Mouse (Mus musculus) forebrain, embryonic 10.5 days (tissue): Measurements from ENCODE around the gene Slc25a31. TPM values are rescaled to one million over a fixed set of nuclear protein-coding genes. Genes with fewer than 3 reads are reported as not detected.
A peak's percentile ranks its signal among the peaks of the same experiment; 100 is the strongest.

ENCODE experiments used
- DNase-seq: peaks from one replicate; pipeline ENCODE4 v3.0.0-alpha.2; 2017; ENCODE audit warnings: low spot score; ENCODE audit errors: extremely low spot score
- H3K27ac ChIP-seq: fragments of 300-500 bp; sonication (generic); 2 replicates; pipeline ENCODE4 v1.5.1; 2016; ENCODE audit warnings: mild to moderate bottlenecking
- H3K27me3 ChIP-seq: fragments of 300-500 bp; sonication (generic); 2 replicates; pipeline ENCODE4 v1.6.1; 2016; ENCODE audit warnings: mild to moderate bottlenecking; ENCODE audit not compliant: poor library complexity, severe bottlenecking
- H3K36me3 ChIP-seq: fragments of 300-500 bp; sonication (generic); replicated peaks from 2 replicates; pipeline ENCODE4 v1.6.1; 2016; ENCODE audit warnings: mild to moderate bottlenecking, moderate library complexity
- H3K4me1 ChIP-seq: fragments of 300-500 bp; sonication (generic); 2 replicates; pipeline ENCODE4 v1.6.1; 2016
- H3K4me3 ChIP-seq: fragments of 300-500 bp; sonication (generic); 2 replicates; pipeline ENCODE4 v1.5.1; 2016; ENCODE audit warnings: mild to moderate bottlenecking, moderate library complexity
- H3K9me3 ChIP-seq: fragments of 300-500 bp; sonication (generic); 2 replicates; pipeline ENCODE4 v1.6.1; 2016; ENCODE audit warnings: mild to moderate bottlenecking, moderate library complexity
- WGBS: fragments of 180-500 bp; shearing (Covaris S2); methylation state at CpG from one replicate; pipeline ENCODE4 v1.1.7; 2016; 5-methylcytosine and 5-hydroxymethylcytosine counted together
- polyA plus RNA-seq: library from polyadenylated mRNA; unstranded; fragments of >200 nt; fragmentation: Nextera tagmentation; extraction: Ambion mirVana; gene quantifications from 2 replicates; pipeline ENCODE4 v1.2.1, GENCODE M21; 2016

The Slc25a31 gene
- polyA plus RNA-seq, 1 experiment from 2014 or later, result 0.10 TPM

DNA sequence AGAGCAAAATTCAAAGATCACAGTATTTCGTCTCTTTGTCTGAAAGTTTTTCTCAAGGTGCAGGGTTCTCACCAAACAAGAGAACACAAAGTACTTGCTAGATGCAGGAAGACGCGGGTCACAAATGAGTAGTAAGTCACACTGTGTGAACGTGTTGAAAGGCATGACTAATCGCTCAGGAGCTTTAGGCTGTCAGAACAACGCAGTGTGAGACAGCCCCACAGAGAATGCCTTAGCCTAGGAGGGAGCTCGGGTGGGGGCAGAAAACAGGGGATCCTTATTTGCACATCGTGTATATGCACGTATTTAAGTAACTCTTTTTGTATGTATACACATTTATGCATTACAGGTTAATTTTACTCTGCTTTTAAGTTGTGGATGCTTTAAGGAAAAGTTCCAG is 21.8 kb upstream of the Slc25a31 start:
- no peaks in the 10 kb centered on the region for H3K27me3 ChIP-seq
- peaks cover 54% of the 10 kb centered on the region for H3K4me1 ChIP-seq
- peaks cover 28% of the 10 kb centered on the region for H3K36me3 ChIP-seq
- H3K9me3 ChIP-seq, result no peaks in the 10 kb centered on the region
- 20% methylated on average over 9 of the region's 9 CpGs for WGBS
- peak; percentile 26 for DNase-seq
- H3K27ac ChIP-seq, result peak overlapping the region; percentile 73
- no peak overlapping the region; the same call in 1 of the 2 replicates for H3K4me3 ChIP-seq

GRCm38 (mm10) chr3:40687588-40687987 is 21.1 kb upstream of the Slc25a31 start:
- Histone ChIP-seq H3K27ac (peak overlapping the region; percentile 68), H3K4me1 (peaks cover 46% of the 10 kb centered on the region), H3K9me3 (no peaks in the 10 kb centered on the region), H3K36me3 (peaks cover 34% of the 10 kb centered on the region), H3K4me3 (no peak overlapping the region), H3K27me3 (no peaks in the 10 kb centered on the region)
- DNase-seq, result no peak
- WGBS, result 69% methylated on average over 3 of the region's 3 CpGs

- peaks cover 48% of the 10 kb centered on the region for H3K36me3 ChIP-seq
- H3K27me3 ChIP-seq, result no peaks in the 10 kb centered on the region
- DNase-seq, result no peak
- 89% methylated on average over 6 of the region's 6 CpGs for WGBS
- no peak overlapping the region for H3K27ac ChIP-seq
- peaks cover 20% of the 10 kb centered on the region for H3K4me1 ChIP-seq
- no peak overlapping the region for H3K4me3 ChIP-seq
- H3K9me3 ChIP-seq, result no peaks in the 10 kb centered on the region
These were observed 17.1 kb upstream of the Slc25a31 start for GRCm38 (mm10) chr3:40691566-40691965.

DNA sequence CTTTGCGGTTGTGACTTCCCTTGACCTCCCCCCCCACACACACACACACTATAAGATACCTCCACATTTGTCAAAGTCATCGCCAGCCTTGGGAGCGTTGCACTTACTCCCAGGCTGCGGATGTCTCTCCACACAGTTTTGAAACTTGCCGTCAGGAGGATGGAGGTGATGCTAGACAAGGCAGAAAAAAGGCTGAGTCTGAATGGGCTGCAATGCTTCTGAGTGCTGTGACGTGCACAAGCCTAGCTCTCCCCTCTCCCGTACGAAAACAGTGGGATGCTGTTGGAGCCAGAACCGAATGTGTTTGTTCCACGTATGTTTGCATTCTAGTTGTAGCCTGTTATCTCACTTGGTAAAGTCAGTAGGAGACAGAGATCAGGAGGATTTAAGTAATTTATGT is 15.2 kb upstream of the Slc25a31 start:
- WGBS, result 90% methylated on average over 10 of the region's 10 CpGs
- H3K27ac ChIP-seq, result no peak overlapping the region
- H3K27me3 ChIP-seq, result no peaks in the 10 kb centered on the region

GRCm38 (mm10) chr3:40693960-40694359 is 14.7 kb upstream of the Slc25a31 start:
- DNase-seq, result no peak
- H3K9me3 ChIP-seq, result no peaks in the 10 kb centered on the region
- H3K4me1 ChIP-seq, result no peaks in the 10 kb centered on the region
- H3K36me3 ChIP-seq, result peaks cover 57% of the 10 kb centered on the region
- H3K27me3 ChIP-seq, result no peaks in the 10 kb centered on the region
- H3K27ac ChIP-seq, result no peak overlapping the region
- 92% methylated on average over 7 of the region's 7 CpGs for WGBS
- H3K4me3 ChIP-seq, result no peak overlapping the region

More for the DNA sequence above, 15.2 kb upstream of the Slc25a31 start:
- Histone ChIP-seq H3K9me3 (no peaks in the 10 kb centered on the region), H3K4me1 (peaks cover under 1% of the 10 kb centered on the region), H3K36me3 (peaks cover 54% of the 10 kb centered on the region), H3K4me3 (no peak overlapping the region)
- no peak for DNase-seq

GRCm38 (mm10) chr3:40694438-40694837 is 14.2 kb upstream of the Slc25a31 start:
- Histone ChIP-seq H3K9me3 (no peaks in the 10 kb centered on the region), H3K36me3 (peaks cover 61% of the 10 kb centered on the region), H3K27me3 (no peaks in the 10 kb centered on the region), H3K4me1 (no peaks in the 10 kb centered on the region), H3K4me3 (no peak overlapping the region), H3K27ac (no peak overlapping the region)
- WGBS, result 80% methylated on average over 2 of the region's 2 CpGs
- no peak for DNase-seq

- Histone ChIP-seq H3K4me1 (no peaks in the 10 kb centered on the region), H3K9me3 (no peaks in the 10 kb centered on the region), H3K27ac (no peak overlapping the region), H3K27me3 (no peaks in the 10 kb centered on the region), H3K4me3 (no peak overlapping the region), H3K36me3 (peaks cover 61% of the 10 kb centered on the region)
- 95% methylated on average over 2 of the region's 2 CpGs for WGBS
- no peak for DNase-seq
These were observed 13.5 kb upstream of the Slc25a31 start for GRCm38 (mm10) chr3:40695162-40695561.

DNA sequence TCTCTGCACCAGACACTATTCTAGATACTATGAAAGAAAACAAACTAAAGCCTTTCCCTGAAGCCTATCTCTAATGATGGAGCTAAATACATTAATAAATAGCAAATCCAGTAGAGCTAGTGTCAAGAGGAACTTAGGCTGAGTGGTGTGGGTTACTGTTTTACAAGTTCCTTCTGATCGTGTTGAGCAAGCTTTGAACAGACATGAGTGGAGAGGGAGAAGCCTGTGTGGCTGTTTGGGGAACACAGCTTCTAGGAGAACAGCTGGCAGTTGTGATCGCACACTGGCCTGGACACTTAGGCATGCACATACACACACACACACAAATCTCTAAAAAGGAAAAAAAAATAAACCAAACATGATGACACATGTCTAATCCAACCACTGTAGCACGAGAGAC is 9.8 kb upstream of the Slc25a31 start:
- Histone ChIP-seq H3K9me3 (no peaks in the 10 kb centered on the region), H3K27ac (no peak overlapping the region), H3K27me3 (no peaks in the 10 kb centered on the region), H3K4me1 (no peaks in the 10 kb centered on the region), H3K36me3 (peaks cover 48% of the 10 kb centered on the region), H3K4me3 (no peak overlapping the region)
- no peak for DNase-seq
- WGBS, result 90% methylated on average over 3 of the region's 3 CpGs

GRCm38 (mm10) chr3:40704816-40705430 is 3.7 kb upstream of the Slc25a31 start:
- peaks cover 10% of the 10 kb centered on the region for H3K9me3 ChIP-seq
- H3K4me1 ChIP-seq, result no peaks in the 10 kb centered on the region
- no peak overlapping the region for H3K27ac ChIP-seq
- peaks cover 14% of the 10 kb centered on the region for H3K36me3 ChIP-seq
- DNase-seq, result no peak
- H3K27me3 ChIP-seq, result no peaks in the 10 kb centered on the region
- no peak overlapping the region for H3K4me3 ChIP-seq
- WGBS, result 93% methylated on average over 5 of the region's 5 CpGs

- WGBS, result 70% methylated on average over 1 of the region's 1 CpGs
- Histone ChIP-seq H3K4me1 (no peaks in the 10 kb centered on the region), H3K36me3 (no peaks in the 10 kb centered on the region), H3K27ac (no peak overlapping the region), H3K27me3 (no peaks in the 10 kb centered on the region), H3K9me3 (no peaks in the 10 kb centered on the region), H3K4me3 (no peak overlapping the region)
- no peak for DNase-seq
These were observed 7.4 kb downstream of the Slc25a31 start for GRCm38 (mm10) chr3:40716056-40716455.

GRCm38 (mm10) chr3:40719022-40719421 is 10.4 kb downstream of the Slc25a31 start:
- DNase-seq, result no peak
- 94% methylated on average over 3 of the region's 3 CpGs for WGBS

DNA sequence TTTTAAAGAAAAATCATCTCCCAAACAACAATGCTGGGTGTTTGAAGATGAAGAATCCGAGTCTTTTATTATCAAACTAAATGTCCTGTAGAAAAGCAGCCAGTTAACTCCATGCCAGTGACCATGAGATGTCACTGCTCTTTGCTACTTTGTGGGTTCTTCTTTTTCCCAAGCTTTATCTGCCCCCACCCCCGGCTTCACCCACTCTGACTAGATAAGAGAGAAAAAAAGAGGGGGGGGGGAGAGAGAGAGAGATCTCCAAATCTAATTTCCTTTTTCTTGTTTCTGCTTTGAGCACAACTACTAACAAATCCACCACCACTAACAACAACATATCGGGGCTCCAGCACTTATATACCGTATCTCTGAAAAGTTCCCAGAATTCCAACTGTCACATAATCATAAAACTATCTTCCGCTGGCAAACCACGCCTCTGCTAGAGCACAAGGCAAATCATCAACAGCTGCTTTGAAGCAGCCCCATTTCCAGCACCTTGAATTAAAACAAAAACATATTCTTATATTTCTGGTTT is 29.8 kb downstream of the Slc25a31 start:
- no peak for DNase-seq
- Histone ChIP-seq H3K27ac (no peak overlapping the region), H3K9me3 (no peaks in the 10 kb centered on the region), H3K4me1 (peaks cover under 1% of the 10 kb centered on the region; the same call in 1 of the 2 replicates), H3K36me3 (no peaks in the 10 kb centered on the region), H3K27me3 (peaks cover 4% of the 10 kb centered on the region; the same call in 1 of the 2 replicates), H3K4me3 (no peak overlapping the region)
- WGBS, result 91% methylated on average over 6 of the region's 6 CpGs

More at GRCm38 (mm10) chr3:40719022-40719421, 10.4 kb downstream of the Slc25a31 start:
- H3K27me3 ChIP-seq, result no peaks in the 10 kb centered on the region
- no peak overlapping the region for H3K4me3 ChIP-seq
- no peak overlapping the region for H3K27ac ChIP-seq
- H3K4me1 ChIP-seq, result no peaks in the 10 kb centered on the region
- H3K9me3 ChIP-seq, result no peaks in the 10 kb centered on the region
- no peaks in the 10 kb centered on the region for H3K36me3 ChIP-seq

- peaks cover 33% of the 10 kb centered on the region for H3K4me1 ChIP-seq
- no peaks in the 10 kb centered on the region for H3K36me3 ChIP-seq
- H3K27ac ChIP-seq, result peak within 1 kb of the TSS; percentile 94
- WGBS, result 18% methylated on average over 16 of the region's 16 CpGs
- peak; percentile 25 for DNase-seq
- H3K4me3 ChIP-seq, result peak within 1 kb of the TSS; percentile 90
- H3K9me3 ChIP-seq, result no peaks in the 10 kb centered on the region
- peaks cover 7% of the 10 kb centered on the region; the same call in 1 of the 2 replicates for H3K27me3 ChIP-seq
These were observed 35.6 kb downstream of the Slc25a31 start, which contains the start of gene Hspa4l for GRCm38 (mm10) chr3:40744024-40744835. Hspa4l (plus strand) TSS chr3:40744495.
